Mouse (Mus musculus) left cerebral cortex, postnatal 10 days (tissue): ENCODE measurements at regions not wholly inside any gene's neighbourhood (a gene's known extent, or its start where the extent isn't known, plus 50 kb on each side); places are given as distances from the start of the nearest gene placed in this dataset.
"Not testable (repeated sequence)": the region's sequence is repeated elsewhere in the genome, so short reads cannot be mapped to it uniquely, and the experiment has no call there.

Experiments
- DNase-seq, 2 experiments: peaks; one replicate each; pipeline ENCODE4 v3.0.0; 2021 to 2022; ENCODE audit warnings: low spot score in 2 of 2, mixed read lengths in 1 of 2; ENCODE audit errors: extremely low spot score in 1 of 2
- intact Hi-C: fragments of 180-260 bp; cut with DNase I; formaldehyde crosslinking; loops from one replicate; pipeline ENCODE4 v1.15.1; 2025

DNA sequence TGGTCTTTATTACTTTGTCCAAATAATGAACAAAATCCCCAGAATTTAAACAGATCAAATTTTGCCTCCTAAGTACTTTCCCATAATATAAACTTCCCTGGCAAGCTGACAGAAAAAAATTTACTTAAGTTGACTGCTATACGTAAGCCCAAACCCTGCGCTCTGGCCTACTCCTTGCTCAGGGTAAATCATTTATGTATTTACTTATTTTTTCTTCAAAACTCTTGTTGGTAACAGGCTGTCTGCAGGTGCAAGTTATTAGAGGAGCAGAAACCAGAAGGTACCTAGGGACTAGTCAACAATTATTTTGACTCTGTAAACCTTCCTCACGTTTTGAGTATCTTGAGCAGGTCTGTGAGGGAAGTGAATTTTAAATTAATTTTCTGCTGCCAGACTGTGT lies 2615.7 kb downstream of the Poteg start:
- no peak for DNase-seq
- intact Hi-C loops, result no loop called here

DNA sequence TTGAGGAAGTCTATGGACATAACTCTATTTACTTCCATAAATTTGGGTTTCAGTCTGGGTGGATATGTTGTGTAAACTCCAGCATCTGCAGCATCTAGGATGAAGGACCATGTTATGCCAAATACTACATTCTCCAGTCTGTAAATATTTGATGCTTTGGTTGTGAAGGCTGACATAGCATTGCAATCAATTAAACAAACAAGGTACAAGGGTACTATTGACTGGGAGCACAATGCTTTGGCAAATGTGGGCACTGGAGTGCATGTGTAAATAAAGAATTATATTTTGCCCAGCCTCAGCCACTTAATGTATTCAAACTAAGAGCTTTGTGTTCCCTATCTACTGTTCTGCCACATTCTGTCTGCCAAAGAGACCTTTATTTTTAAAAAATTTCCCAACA lies 2630.3 kb downstream of the Poteg start:
- intact Hi-C loops, result no loop called here
- DNase-seq, result no peak

DNA sequence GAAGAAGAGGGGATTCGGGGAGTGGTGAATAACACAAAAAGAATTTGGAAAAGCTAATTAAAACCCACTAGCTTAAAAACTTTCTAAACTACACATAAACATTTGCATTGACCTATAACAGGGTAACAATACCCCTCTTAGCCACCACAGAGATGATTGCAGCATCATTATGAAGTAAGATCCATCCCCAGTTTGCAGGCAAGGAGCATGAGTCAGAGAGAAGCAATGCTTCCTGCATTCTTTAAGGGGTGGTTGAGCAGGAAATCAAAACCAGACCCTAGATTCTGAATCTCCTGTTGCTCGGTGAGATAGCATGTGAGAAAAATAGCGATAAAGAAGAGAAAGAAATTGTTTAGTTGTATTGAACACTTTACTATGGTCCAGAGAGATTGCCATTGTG lies 2680.3 kb downstream of the Poteg start:
- no peak for DNase-seq
- intact Hi-C loops, result no loop called here

DNA sequence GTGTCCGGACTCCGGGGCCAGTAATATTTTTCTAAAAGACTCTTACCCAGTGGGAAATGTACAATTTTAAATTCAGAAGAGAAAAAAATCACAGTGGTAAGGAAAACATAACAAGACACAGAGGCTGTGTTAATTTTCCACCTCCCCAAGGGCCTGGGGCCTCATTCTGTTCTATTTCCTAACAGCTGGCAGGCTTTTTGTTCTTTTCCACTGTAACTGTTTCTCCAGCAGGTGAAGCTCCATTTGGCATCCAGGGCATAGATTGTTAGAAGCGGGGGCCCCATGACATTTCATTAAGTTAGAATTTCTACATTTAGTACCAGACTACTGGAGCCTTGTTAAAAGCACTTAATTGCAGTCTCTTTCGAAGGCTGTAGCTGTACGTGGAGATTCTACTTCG lies 2687.5 kb downstream of the Poteg start:
- no peak for DNase-seq
- intact Hi-C loops, result no loop called here

DNA sequence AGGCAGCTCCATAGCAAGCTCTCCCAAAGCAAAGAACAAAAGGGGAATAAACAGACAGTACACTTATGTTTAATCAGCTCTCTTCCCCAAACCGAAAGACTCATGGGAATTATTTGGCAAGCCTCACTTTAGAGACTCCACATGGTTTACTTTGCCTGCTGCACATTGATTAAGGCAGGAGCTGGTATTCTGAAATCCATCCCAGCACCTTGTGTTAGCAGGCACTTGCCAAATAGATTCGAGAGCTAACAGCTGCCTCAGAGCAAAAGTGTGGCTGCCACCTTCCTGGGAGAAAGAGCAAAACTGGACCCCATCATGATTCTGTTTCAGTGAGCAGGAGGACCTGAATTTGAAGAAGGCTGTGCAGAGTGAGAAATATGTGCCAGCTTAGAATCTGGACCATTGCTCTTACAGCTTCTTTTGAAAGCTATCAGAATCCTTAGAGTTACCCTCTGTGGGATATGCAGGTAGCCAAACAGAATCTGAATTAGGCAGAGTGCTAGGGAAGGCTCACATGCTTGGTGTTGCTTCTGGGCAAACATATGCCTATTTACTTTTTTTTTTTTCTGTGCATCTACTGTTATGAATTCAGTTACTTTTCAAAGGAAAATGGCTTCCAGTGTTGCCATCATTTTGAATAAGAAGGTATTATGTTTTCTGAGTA lies 2703.8 kb downstream of the Poteg start:
- no peak for DNase-seq
- intact Hi-C loops, result no loop called here

DNA sequence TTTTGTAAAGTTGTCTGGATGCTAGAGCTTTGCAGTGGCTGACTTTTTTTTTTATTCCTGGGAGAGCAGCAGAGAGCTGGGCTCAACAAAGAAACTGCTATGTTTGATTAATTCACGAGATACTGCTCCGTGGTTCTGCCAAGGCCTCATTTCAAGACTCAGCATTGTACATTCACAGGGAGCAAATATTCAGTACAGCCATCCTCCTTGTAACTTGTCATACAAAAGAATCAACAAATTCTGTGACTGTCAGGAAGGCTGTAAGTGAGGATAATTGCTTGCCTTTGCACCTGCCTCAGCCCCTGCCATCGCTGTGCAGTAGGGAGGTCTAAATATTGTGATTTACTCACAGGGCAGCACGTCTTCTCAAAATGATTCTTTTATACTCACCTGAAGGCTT lies 2705.5 kb downstream of the Poteg start:
- no peak for DNase-seq
- intact Hi-C loops, result no loop called here

DNA sequence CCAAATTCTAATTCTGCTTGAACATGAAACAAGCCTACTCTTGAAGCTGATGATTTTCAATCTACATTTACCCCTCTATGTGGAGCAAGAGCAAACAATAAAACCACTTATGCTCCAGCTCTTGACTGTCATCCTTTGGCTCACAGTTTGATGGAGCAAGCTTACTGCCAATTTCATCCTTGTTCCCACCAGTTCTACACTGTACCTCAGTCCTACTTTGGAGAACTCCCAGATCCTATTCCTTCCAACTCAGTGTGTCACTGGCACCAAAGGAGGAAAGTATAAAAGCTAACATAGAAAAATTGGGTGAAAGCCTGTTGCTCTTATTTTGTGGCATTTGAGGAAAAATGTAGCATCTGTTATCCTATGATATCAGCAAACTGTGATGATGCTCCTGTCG lies 2724.4 kb downstream of the Poteg start:
- peak in 1 of 2 experiments; percentile 46 for DNase-seq
- intact Hi-C loops, result no loop called here

DNA sequence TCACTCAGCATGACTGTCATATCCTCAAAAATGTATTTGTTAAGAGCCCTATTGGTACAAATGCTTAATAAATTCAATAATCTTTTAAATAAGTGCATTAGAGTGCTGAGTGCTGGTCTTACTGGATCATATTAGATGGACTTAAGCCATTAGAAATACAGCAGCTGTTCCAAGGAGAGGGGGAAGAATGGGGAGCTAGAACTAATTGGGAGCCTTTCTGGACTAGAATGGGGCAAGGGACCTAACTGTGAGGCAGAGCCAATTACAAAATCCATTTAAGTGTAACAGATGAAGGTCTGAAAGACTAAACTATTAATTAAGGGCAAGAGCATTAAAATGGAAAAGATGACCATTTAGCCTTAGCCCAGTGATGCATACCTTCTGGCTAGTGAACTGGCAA lies 2755.3 kb downstream of the Poteg start:
- DNase-seq, intact Hi-C loops: not testable (repeated sequence)

DNA sequence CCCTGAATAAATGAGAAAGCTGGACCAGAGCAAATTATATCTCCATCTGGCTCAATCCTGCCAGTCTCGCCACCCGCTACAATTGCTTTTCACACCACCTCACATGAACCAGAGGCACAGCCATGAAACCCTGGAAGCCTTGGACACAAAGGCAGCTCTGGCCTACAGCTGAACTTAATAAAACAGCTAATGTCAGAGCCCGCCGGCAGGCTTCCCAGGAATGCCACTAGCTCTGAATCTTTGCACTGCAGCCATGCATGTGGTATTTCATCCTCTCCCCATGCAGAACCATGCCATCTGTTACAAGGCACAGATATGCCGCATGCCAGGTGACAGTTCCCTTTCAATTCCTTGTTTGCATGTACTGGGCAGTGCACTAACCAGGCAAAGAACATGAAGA lies 2779.9 kb downstream of the Poteg start:
- peak in 1 of 2 experiments; percentile 13 for DNase-seq
- intact Hi-C loops, result no loop called here

DNA sequence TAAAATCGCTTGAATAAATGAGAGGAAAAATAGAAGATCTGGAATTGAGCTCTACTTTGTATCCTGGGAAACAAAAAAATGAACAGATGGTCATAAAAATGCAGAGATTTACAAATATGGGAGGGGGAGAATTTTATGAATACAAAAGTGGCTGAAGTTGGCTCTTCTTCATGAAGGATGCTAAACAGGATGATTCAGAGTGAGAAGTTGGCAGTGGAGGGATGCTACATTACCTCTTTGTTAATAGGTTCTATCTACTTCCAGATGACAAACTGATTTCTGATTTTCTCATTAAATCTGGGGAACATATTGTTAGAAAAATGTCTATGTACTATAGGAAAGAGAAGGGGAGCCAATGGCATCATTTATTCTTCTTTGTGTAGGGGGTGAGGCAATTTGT lies 2785.8 kb downstream of the Poteg start:
- DNase-seq, result peak in 1 of 2 experiments; percentile 6
- intact Hi-C loops, result no loop called here

DNA sequence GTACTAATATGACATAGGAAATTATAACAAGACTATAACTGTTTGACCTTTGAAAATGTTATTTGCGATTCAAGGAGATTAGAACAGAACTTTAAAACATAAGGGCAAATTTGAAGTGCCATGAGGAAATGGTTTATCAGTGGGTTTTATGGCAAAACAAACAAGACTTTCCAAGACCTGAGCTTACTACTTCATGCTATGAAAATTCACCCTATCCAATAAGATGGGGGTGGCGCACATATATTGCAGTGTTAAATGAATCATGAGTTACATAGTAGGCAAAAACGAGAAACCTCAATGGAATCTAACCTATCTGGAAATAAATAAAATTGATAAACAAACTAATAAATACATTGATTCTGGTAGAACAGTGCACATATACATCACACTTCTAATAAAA lies 2804.3 kb downstream of the Poteg start:
- no peak for DNase-seq
- intact Hi-C loops, result no loop called here

DNA sequence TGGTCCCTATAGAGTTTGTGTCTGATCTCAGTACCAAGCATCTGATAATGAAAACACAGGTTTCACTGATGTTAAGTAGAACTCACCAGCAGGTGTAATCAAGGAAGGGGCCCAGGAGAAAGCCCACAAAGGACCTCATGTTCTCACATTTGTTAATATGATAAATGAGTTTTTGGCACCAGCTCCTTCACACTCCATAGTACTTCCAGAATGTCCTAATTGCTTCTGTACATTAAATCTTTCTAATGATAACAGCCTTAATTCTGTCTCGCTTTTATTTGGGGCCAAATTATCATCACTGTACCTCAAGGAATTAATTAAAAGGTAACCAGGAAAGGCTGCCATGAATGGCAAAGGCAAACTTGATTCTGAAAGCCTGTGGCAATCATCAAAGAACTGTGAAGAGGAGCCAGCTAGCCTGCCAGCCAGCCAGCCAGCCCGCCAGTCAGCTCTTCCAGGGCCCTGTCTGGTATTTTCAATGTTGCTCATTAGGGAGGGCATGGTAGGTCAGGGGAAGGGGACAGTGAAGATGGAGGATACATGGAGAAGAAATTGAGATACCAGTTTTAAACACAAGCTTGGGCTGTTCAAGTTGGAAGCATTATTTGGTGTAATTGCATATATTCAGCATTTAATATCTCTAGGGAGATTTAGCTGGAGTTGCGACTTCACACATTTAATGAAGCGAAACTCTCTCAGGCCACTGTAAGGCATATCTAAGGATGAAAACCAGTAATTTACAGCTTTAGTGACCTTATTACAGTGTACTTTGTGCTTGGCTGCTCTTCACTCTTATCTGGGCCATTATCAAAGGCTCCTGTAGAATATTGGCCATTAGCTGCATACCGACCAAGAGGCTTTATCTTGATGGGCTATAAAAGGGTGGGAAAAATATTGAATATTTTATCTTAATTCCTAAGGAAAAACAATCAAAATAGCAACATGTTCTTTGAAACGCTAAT lies 2822.8 kb downstream of the Poteg start:
- no peak for DNase-seq
- intact Hi-C loops, result no loop called here

DNA sequence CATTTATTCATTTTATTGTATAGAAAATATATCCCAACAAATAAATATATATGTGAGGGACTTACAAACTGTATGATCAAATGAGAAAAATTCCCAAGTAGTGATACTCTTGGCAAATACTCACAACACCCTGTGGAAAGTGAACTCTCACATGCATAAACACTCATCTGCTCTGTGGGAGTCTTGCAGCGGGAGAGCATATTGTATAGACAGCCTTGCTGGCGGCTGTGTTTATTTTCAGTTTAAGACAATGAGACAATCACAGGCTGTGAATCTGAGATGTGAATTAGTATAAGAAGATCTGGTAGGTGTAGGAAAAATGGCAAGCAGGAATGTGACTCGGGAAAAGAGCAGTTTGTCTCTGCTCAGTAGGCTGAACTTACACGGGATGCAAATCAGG lies 2841.7 kb downstream of the Poteg start:
- DNase-seq, result peak in 1 of 2 experiments; percentile 20
- intact Hi-C loops, result no loop called here

DNA sequence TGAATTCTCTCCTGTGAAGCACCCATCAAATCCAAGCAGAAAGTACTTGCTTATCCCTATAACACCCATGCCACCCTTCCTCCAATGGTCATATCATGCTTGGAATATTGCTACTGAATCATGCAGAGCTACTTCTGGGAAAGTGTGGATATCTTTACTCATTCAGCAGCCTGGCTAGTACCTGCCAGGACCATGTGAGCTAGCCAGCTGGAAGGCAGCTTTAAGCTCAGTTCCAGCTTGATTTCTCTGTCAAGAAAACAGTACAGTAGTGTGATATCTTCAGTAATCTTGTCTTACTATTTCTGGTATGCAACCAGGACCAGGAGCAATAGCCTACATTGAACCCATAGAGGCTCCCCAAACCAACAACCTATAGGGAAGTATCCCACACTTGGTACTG lies 2883.7 kb downstream of the Poteg start:
- intact Hi-C loops, result no loop called here
- DNase-seq, result no peak

DNA sequence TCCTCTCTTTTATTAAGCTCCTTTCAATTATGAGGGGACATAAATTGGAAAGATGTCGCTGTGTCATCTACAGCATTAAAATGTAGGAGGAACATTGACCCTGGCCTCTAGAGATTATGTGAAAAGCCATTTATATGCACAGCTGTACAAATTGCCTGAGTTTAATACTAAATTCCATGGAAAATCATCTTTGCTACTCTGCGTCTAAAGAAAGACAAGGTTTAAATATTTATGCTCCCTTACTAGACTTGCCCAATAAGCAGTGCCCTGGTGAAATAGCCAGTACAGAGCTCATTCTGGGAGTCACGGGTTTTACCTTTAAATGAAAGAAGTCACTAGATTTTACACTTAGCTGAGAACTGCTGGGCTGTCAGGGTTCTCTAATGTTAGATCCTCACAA lies 2885.9 kb downstream of the Poteg start:
- intact Hi-C loops, result no loop called here
- no peak for DNase-seq

DNA sequence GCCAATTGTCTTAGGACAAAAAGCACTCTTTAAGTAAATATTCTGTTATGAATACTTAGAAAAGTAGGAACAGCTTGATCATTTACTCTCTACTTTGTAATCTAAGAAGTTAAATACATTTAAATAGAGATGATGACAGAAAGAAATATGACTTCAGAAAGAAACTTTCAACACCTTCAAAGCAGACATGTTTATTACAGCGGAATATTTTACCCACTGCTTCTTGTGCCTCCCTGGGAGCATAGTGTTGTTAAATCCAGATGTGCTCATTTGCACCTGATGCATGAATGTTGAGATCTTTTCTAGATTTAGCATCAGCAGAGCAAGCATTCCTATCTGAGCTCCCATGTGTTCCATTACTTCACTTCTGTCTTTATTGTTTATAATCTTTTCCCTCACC lies 2912.0 kb downstream of the Poteg start:
- DNase-seq, result no peak
- intact Hi-C loops, result no loop called here

DNA sequence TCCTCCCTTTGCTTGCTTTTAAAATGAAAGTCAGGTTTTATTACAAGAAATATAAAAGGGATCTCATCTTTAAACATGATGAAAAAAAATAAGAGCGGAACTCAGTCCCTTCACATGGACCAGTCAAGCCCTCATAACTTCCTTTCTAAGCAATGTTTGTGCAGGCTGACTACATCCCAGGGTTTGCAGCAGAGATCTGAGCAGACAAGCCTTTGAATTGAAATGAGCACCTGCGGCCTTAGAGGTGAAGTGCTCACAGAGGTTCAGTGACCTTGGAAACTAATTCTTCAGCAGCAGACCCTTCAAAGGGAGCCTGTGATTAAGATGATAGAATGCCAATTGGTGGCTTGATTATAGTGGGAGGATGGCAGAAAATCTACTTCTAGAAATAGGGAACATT lies 2918.3 kb downstream of the Poteg start:
- intact Hi-C loops, result no loop called here

DNA sequence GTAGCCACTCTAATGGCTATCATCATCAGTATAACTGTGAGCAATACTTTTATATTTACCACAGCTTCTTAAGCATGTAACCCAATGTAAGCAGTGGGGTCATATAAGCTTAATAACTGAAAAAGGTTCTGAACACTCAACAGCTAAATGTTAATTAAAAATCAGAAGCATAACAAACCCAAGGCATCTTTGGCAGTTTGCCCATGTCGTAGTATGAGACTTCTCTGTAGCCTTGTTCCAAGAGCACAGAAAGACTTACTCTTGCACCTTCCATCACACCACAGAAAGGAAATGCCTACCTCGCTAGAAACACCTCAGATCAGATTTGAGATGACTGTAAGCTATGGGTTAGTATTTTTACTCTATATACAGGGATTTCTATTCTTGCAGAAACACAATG lies 2944.5 kb downstream of the Poteg start:
- intact Hi-C loops, result no loop called here
- no peak for DNase-seq

More for the DNA sequence above, 2918.3 kb downstream of the Poteg start:
- DNase-seq, result no peak

DNA sequence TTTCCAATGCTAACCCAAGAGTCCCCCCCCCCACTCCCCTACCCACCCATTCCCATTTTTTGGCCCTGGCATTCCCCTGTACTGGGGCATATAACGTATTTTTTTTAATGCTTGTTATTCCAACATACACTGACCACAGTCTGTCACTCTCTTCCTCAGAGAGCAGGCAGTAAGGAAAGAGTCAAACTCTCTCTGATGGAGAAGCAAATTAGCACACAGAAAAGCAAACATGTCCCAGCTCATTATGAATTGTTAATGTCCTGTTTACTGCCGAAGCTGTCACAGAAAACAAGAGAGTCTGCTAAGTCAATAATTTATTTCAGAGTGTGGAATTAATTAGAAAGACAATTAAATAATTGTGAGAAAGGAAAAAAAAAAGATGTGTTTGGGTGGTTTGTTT lies 2989.1 kb upstream of the 5930422O12Rik start:
- intact Hi-C loops, result no loop called here
- DNase-seq, result no peak

DNA sequence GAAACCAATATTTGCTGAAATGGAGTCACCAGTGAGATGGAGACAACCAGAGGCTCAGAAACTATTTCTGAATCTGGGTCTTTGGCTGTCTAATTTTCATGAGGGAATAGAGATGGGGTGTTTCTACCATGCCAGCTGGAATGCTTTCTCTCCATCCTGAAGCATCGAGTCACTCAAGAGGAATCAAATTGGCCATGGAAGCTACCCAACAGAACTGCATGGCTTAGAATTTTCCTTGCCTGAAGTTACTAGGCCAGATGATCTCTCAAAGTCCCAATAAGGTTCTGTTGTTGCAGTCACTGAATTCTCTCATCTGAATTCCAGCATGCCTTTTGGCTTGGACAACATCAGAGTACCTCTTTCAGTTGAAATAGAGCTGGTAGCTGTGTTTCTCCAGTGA lies 2986.7 kb upstream of the 5930422O12Rik start:
- intact Hi-C loops, result no loop called here
- DNase-seq, result no peak
